Mouse (Mus musculus) T-helper 2 cell (primary cell): ENCODE data around the gene Prkra.

Experiments used
- in situ Hi-C: fragments of 300-600 bp; cut with MboI, MseI; formaldehyde crosslinking; loops from one replicate; pipeline ENCODE4 v1.15.1; 2025; ENCODE audit warnings: high pct_unique_total_duplicates

Prkra gene

GRCm38 (mm10) chr2:76658551-76658950 lies 10.7 kb upstream of the Prkra start:
- in situ Hi-C loops: no loop called here

- in situ Hi-C loops: no loop called here
Observed at GRCm38 (mm10) chr2:76655982-76656381, 8.2 kb upstream of the Prkra start.

GRCm38 (mm10) chr2:76655444-76655843 lies 7.6 kb upstream of the Prkra start:
- in situ Hi-C loops: no loop called here

GRCm38 (mm10) chr2:76654646-76655045 lies 6.8 kb upstream of the Prkra start:
- in situ Hi-C loops: no loop called here

- in situ Hi-C loops: no loop called here
Observed at GRCm38 (mm10) chr2:76653070-76653469, 5.3 kb upstream of the Prkra start.

GRCm38 (mm10) chr2:76648666-76649141 lies 889 bp upstream of the Prkra start:
- in situ Hi-C loops: loop anchor here (10.0 kb wide), 1 partner anchor 734 kb away; no protein-coding TSS in a partner anchor

- in situ Hi-C loops: loop anchor here (10.0 kb wide), 1 partner anchor 733 kb away; no protein-coding TSS in a partner anchor
Observed at GRCm38 (mm10) chr2:76647441-76647869, 360 bp downstream of the Prkra start.

GRCm38 (mm10) chr2:76643801-76644200 lies 4.0 kb downstream of the Prkra start:
- in situ Hi-C loops: loop anchor here (10.0 kb wide), 1 partner anchor 729 kb away; no protein-coding TSS in a partner anchor

GRCm38 (mm10) chr2:76639637-76640036 lies 8.2 kb downstream of the Prkra start:
- in situ Hi-C loops: loop anchor here (10.0 kb wide), 1 partner anchor 725 kb away; no protein-coding TSS in a partner anchor

- in situ Hi-C loops: no loop called here
Observed at GRCm38 (mm10) chr2:76631600-76631999, 16.2 kb downstream of the Prkra start.

- in situ Hi-C loops: no loop called here
Observed at GRCm38 (mm10) chr2:76630293-76630692, 17.5 kb downstream of the Prkra start.

GRCm38 (mm10) chr2:76622316-76622715 lies 25.5 kb downstream of the Prkra start:
- in situ Hi-C loops: loop anchor here (25.0 kb wide), 1 partner anchor 460 kb away; no protein-coding TSS in a partner anchor

- in situ Hi-C loops: loop anchor here (25.0 kb wide), 1 partner anchor 459 kb away; no protein-coding TSS in a partner anchor
Observed at GRCm38 (mm10) chr2:76621724-76622123, 26.1 kb downstream of the Prkra start.

- in situ Hi-C loops: loop anchor here (25.0 kb wide), 1 partner anchor 458 kb away; no protein-coding TSS in a partner anchor
Observed at GRCm38 (mm10) chr2:76620188-76620587, 27.6 kb downstream of the Prkra start.

- in situ Hi-C loops: loop anchor here (25.0 kb wide), 1 partner anchor 456 kb away; no protein-coding TSS in a partner anchor
Observed at GRCm38 (mm10) chr2:76618078-76618477, 29.7 kb downstream of the Prkra start.

GRCm38 (mm10) chr2:76611996-76612395 lies 35.8 kb downstream of the Prkra start:
- in situ Hi-C loops: loop anchor here (25.0 kb wide), 1 partner anchor 450 kb away; no protein-coding TSS in a partner anchor

- in situ Hi-C loops: loop anchor here (25.0 kb wide), 1 partner anchor 448 kb away; no protein-coding TSS in a partner anchor
Observed at GRCm38 (mm10) chr2:76610326-76611104, 37.3 kb downstream of the Prkra start.

- in situ Hi-C loops: loop anchor here (25.0 kb wide), 1 partner anchor 444 kb away; no protein-coding TSS in a partner anchor
Observed at GRCm38 (mm10) chr2:76606704-76607103, 41.1 kb downstream of the Prkra start.

- in situ Hi-C loops: loop anchor here (25.0 kb wide), 1 partner anchor 440 kb away; no protein-coding TSS in a partner anchor
Observed at GRCm38 (mm10) chr2:76602256-76602655, 45.6 kb downstream of the Prkra start.

GRCm38 (mm10) chr2:76599214-76599613 lies 48.6 kb downstream of the Prkra start:
- in situ Hi-C loops: no loop called here

- in situ Hi-C loops: no loop called here
Observed at GRCm38 (mm10) chr2:76597521-76597920, 50.3 kb downstream of the Prkra start.

GRCm38 (mm10) chr2:76592401-76592924 lies 55.4 kb downstream of the Prkra start:
- in situ Hi-C loops: no loop called here
